Mouse (Mus musculus): ENCODE measurements around the gene Ralgapa1. TPM values are rescaled to one million over a fixed set of nuclear protein-coding genes. Genes with fewer than 3 reads are reported as not detected.
"Not testable (repeated sequence)": the region's sequence is repeated elsewhere in the genome, so short reads cannot be mapped to it uniquely, and the experiment has no call there.

Ralgapa1 gene
- polyA plus RNA-seq, 1 experiment from 2014 or later, result 18.8 TPM

GRCm38 (mm10) chr12:55785252-55785651 lies 35.7 kb downstream of the Ralgapa1 start:
- Histone ChIP-seq H3K27ac (ENCODE audit: low read depth, low read length) (no peak overlapping the region), H3K36me3 (ENCODE audit: control insufficient read depth, insufficient read depth, low read length) (peaks cover 4% of the 10 kb centered on the region; the same call in 1 of the 2 replicates), H3K27me3 (ENCODE audit: control insufficient read depth, insufficient read depth, low read length) (no peaks in the 10 kb centered on the region), H3K4me1 (ENCODE audit: control insufficient read depth, insufficient read depth, low read length) (no peaks in the 10 kb centered on the region), H3K4me2 (no peak overlapping the region), H3K4me3 (ENCODE audit: low read depth, low read length) (no peak overlapping the region), H3K9me3 (replicated peaks; ENCODE audit: control insufficient read depth, low read length) (no peaks in the 10 kb centered on the region), H3K9ac (ENCODE audit: low read depth, low read length) (no peak overlapping the region)
- WGBS (ENCODE audit: insufficient replicate concordance), result 70% methylated on average over 2 of the region's 2 CpGs
- no peak for ATAC-seq (replicated peaks; ENCODE audit: insufficient number of reproducible peaks, low FRiP score, low TSS enrichment)

- H3K9me3 ChIP-seq (replicated peaks; ENCODE audit: control insufficient read depth, low read length), result no peaks in the 10 kb centered on the region
- no peaks in the 10 kb centered on the region for H3K4me1 ChIP-seq (ENCODE audit: control insufficient read depth, insufficient read depth, low read length)
- WGBS (ENCODE audit: insufficient replicate concordance), result 85% methylated on average over 3 of the region's 3 CpGs
- no peak overlapping the region for H3K9ac ChIP-seq (ENCODE audit: low read depth, low read length)
- H3K27ac ChIP-seq (ENCODE audit: low read depth, low read length), result no peak overlapping the region
- no peak overlapping the region for H3K4me3 ChIP-seq (ENCODE audit: low read depth, low read length)
- peaks cover 4% of the 10 kb centered on the region; the same call in 1 of the 2 replicates for H3K36me3 ChIP-seq (ENCODE audit: control insufficient read depth, insufficient read depth, low read length)
- H3K4me2 ChIP-seq, result no peak overlapping the region
- no peaks in the 10 kb centered on the region for H3K27me3 ChIP-seq (ENCODE audit: control insufficient read depth, insufficient read depth, low read length)
- no peak for ATAC-seq (replicated peaks; ENCODE audit: insufficient number of reproducible peaks, low FRiP score, low TSS enrichment)
Measured at GRCm38 (mm10) chr12:55782662-55783061, 38.3 kb downstream of the Ralgapa1 start.

GRCm38 (mm10) chr12:55778301-55778700 lies 42.7 kb downstream of the Ralgapa1 start:
- Histone ChIP-seq H3K4me1 (ENCODE audit: control insufficient read depth, insufficient read depth, low read length) (no peaks in the 10 kb centered on the region), H3K36me3 (ENCODE audit: control insufficient read depth, insufficient read depth, low read length) (peaks cover 7% of the 10 kb centered on the region; the same call in 1 of the 2 replicates), H3K9ac (ENCODE audit: low read depth, low read length) (no peak overlapping the region), H3K4me2 (no peak overlapping the region), H3K9me3 (replicated peaks; ENCODE audit: control insufficient read depth, low read length) (no peaks in the 10 kb centered on the region), H3K27me3 (ENCODE audit: control insufficient read depth, insufficient read depth, low read length) (no peaks in the 10 kb centered on the region), H3K27ac (ENCODE audit: low read depth, low read length) (no peak overlapping the region), H3K4me3 (ENCODE audit: low read depth, low read length) (no peak overlapping the region)
- no peak for ATAC-seq (replicated peaks; ENCODE audit: insufficient number of reproducible peaks, low FRiP score, low TSS enrichment)
- WGBS (ENCODE audit: insufficient replicate concordance), result 83% methylated on average over 2 of the region's 2 CpGs

- H3K9ac ChIP-seq (ENCODE audit: low read depth, low read length), result no peak overlapping the region
- no peak overlapping the region for H3K27ac ChIP-seq (ENCODE audit: low read depth, low read length)
- H3K4me2 ChIP-seq, result no peak overlapping the region
- H3K9me3 ChIP-seq (replicated peaks; ENCODE audit: control insufficient read depth, low read length), result no peaks in the 10 kb centered on the region
- no peak overlapping the region for H3K4me3 ChIP-seq (ENCODE audit: low read depth, low read length)
- no peaks in the 10 kb centered on the region for H3K4me1 ChIP-seq (ENCODE audit: control insufficient read depth, insufficient read depth, low read length)
- H3K27me3 ChIP-seq (ENCODE audit: control insufficient read depth, insufficient read depth, low read length), result no peaks in the 10 kb centered on the region
- H3K36me3 ChIP-seq (ENCODE audit: control insufficient read depth, insufficient read depth, low read length), result peaks cover 7% of the 10 kb centered on the region; the same call in 1 of the 2 replicates
- no peak for ATAC-seq (replicated peaks; ENCODE audit: insufficient number of reproducible peaks, low FRiP score, low TSS enrichment)
Measured at GRCm38 (mm10) chr12:55777356-55777755, 43.6 kb downstream of the Ralgapa1 start.

- WGBS (ENCODE audit: insufficient replicate concordance), result 85% methylated on average over 3 of the region's 3 CpGs
- no peak for ATAC-seq (replicated peaks; ENCODE audit: insufficient number of reproducible peaks, low FRiP score, low TSS enrichment)
- Histone ChIP-seq H3K4me1 (ENCODE audit: control insufficient read depth, insufficient read depth, low read length) (no peaks in the 10 kb centered on the region), H3K27me3 (ENCODE audit: control insufficient read depth, insufficient read depth, low read length) (no peaks in the 10 kb centered on the region), H3K27ac (ENCODE audit: low read depth, low read length) (no peak overlapping the region), H3K36me3 (ENCODE audit: control insufficient read depth, insufficient read depth, low read length) (peaks cover 3% of the 10 kb centered on the region; the same call in 1 of the 2 replicates), H3K9ac (ENCODE audit: low read depth, low read length) (no peak overlapping the region), H3K9me3 (replicated peaks; ENCODE audit: control insufficient read depth, low read length) (no peaks in the 10 kb centered on the region), H3K4me2 (no peak overlapping the region), H3K4me3 (ENCODE audit: low read depth, low read length) (no peak overlapping the region)
Measured at GRCm38 (mm10) chr12:55774316-55774715, 46.7 kb downstream of the Ralgapa1 start.

GRCm38 (mm10) chr12:55720319-55720718 lies 100.6 kb downstream of the Ralgapa1 start:
- H3K4me3 ChIP-seq (ENCODE audit: low read depth, low read length), result no peak overlapping the region
- H3K27me3 ChIP-seq (ENCODE audit: control insufficient read depth, insufficient read depth, low read length), result no peaks in the 10 kb centered on the region
- no peak for ATAC-seq (replicated peaks; ENCODE audit: insufficient number of reproducible peaks, low FRiP score, low TSS enrichment)
- no peaks in the 10 kb centered on the region for H3K9me3 ChIP-seq (replicated peaks; ENCODE audit: control insufficient read depth, low read length)
- H3K27ac ChIP-seq (ENCODE audit: low read depth, low read length), result no peak overlapping the region
- H3K36me3 ChIP-seq (ENCODE audit: control insufficient read depth, insufficient read depth, low read length), result 0 out of 2 replicates have a peak, but pooled peaks cover 3% of the 10 kb centered on the region
- no peak overlapping the region for H3K4me2 ChIP-seq
- WGBS (ENCODE audit: insufficient replicate concordance), result 74% methylated on average over 1 of the region's 1 CpGs
- no peaks in the 10 kb centered on the region for H3K4me1 ChIP-seq (ENCODE audit: control insufficient read depth, insufficient read depth, low read length)
- no peak overlapping the region for H3K9ac ChIP-seq (ENCODE audit: low read depth, low read length)

- ATAC-seq (replicated peaks; ENCODE audit: insufficient number of reproducible peaks, low FRiP score, low TSS enrichment), result no peak
- Histone ChIP-seq H3K27ac (ENCODE audit: low read depth, low read length) (no peak overlapping the region), H3K9me3 (replicated peaks; ENCODE audit: control insufficient read depth, low read length) (no peaks in the 10 kb centered on the region), H3K4me1 (ENCODE audit: control insufficient read depth, insufficient read depth, low read length) (no peaks in the 10 kb centered on the region), H3K4me3 (ENCODE audit: low read depth, low read length) (no peak overlapping the region), H3K9ac (ENCODE audit: low read depth, low read length) (no peak overlapping the region), H3K27me3 (ENCODE audit: control insufficient read depth, insufficient read depth, low read length) (no peaks in the 10 kb centered on the region), H3K36me3 (ENCODE audit: control insufficient read depth, insufficient read depth, low read length) (0 out of 2 replicates have a peak, but pooled peaks cover 3% of the 10 kb centered on the region), H3K4me2 (no peak overlapping the region)
- 94% methylated on average over 4 of the region's 4 CpGs for WGBS (ENCODE audit: insufficient replicate concordance)
Measured at GRCm38 (mm10) chr12:55705881-55706280, 115.1 kb downstream of the Ralgapa1 start.

GRCm38 (mm10) chr12:55666699-55667098 lies 154.3 kb downstream of the Ralgapa1 start:
- Histone ChIP-seq H3K9ac (ENCODE audit: low read depth, low read length) (no peak overlapping the region), H3K4me2 (no peak overlapping the region), H3K4me3 (ENCODE audit: low read depth, low read length) (no peak overlapping the region), H3K36me3 (ENCODE audit: control insufficient read depth, insufficient read depth, low read length) (no peaks in the 10 kb centered on the region), H3K27ac (ENCODE audit: low read depth, low read length) (no peak overlapping the region), H3K27me3 (ENCODE audit: control insufficient read depth, insufficient read depth, low read length) (no peaks in the 10 kb centered on the region), H3K9me3 (replicated peaks; ENCODE audit: control insufficient read depth, low read length) (no peaks in the 10 kb centered on the region), H3K4me1 (ENCODE audit: control insufficient read depth, insufficient read depth, low read length) (no peaks in the 10 kb centered on the region)
- no peak for ATAC-seq (replicated peaks; ENCODE audit: insufficient number of reproducible peaks, low FRiP score, low TSS enrichment)
- WGBS (ENCODE audit: insufficient replicate concordance), result 84% methylated on average over 6 of the region's 6 CpGs

GRCm38 (mm10) chr12:55663194-55663593 lies 157.8 kb downstream of the Ralgapa1 start:
- ATAC-seq (replicated peaks; ENCODE audit: insufficient number of reproducible peaks, low FRiP score, low TSS enrichment); H3K9ac ChIP-seq (ENCODE audit: low read depth, low read length); H3K27me3 ChIP-seq (ENCODE audit: control insufficient read depth, insufficient read depth, low read length); H3K36me3 ChIP-seq (ENCODE audit: control insufficient read depth, insufficient read depth, low read length); H3K4me1 ChIP-seq (ENCODE audit: control insufficient read depth, insufficient read depth, low read length); H3K4me2 ChIP-seq; H3K4me3 ChIP-seq (ENCODE audit: low read depth, low read length); H3K27ac ChIP-seq (ENCODE audit: low read depth, low read length); H3K9me3 ChIP-seq (replicated peaks; ENCODE audit: control insufficient read depth, low read length): not testable (repeated sequence)
